Mouse (Mus musculus): ENCODE measurements at regions not wholly inside any gene's neighbourhood (a gene's known extent, or its start where the extent isn't known, plus 50 kb on each side); places are given as distances from the start of the nearest gene placed in this dataset.

GRCm38 (mm10) chr6:51168775-51169695 is 263.4 kb upstream of the Nfe2l3 start:
- DNase-seq = no peak

DNA sequence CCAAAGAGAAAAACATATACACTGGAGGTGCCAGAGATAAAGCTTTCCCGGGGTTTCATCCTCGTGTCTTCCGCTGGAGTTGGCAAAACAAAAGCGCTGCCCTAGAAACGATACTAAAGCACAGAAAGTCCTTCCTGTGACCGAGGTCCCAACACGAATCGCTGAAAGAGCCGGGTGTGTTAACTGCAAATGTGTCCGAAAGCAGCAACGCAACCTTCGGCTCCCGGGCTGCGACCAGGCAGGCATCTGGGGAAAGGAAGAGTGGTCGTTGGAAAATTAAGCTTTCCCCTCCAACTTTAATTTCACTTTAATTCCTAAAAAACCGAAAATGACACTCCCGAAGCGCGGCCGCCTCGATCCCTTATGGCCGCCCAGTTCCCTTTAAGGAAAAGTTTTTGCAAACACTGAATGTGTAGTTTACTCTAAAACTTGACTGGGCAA is 262.5 kb upstream of the Nfe2l3 start:
- no peak for DNase-seq

- peak; percentile 33 for DNase-seq
These were observed 262.1 kb upstream of the Nfe2l3 start for GRCm38 (mm10) chr6:51170414-51170813.

DNA sequence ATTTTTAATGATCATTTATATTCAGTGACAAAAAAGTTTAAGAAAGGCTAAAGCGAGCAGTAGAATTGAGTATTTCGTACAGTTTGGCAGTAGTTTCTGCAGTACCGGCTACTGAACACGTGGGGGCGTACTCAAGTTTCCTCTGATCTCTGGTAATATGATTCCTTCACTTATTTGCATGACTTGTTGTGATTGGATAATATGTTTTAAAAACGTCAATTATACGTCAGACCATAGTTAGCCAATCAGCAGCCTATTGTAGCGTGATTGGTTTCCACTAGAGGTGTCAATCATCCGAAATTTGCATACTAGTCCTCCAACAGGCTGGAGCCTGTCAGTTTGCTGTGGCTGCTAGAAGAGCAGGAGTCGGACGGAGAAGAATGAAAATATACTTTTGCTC is 261.6 kb upstream of the Nfe2l3 start:
- no peak for DNase-seq

DNA sequence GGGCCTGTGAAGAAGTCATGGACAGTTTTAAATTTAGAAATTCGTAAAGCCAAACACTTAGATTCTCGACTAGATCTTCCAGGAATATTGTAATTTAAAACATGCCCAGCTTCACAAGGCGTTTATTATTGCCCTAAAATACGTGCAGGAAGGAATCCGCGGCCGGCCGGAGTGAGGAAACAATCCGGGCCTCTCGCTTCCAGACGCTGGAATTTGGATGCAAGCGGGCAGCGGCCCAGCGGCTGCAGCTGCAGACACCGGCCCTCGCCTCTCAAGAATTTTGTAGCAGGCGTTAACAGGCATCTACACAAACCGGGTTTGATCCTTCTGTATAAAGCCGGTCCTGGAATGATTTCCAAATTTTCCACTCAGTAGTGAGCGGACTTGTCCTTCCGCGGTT is 260.7 kb upstream of the Nfe2l3 start:
- DNase-seq = peak; percentile 38

GRCm38 (mm10) chr6:51172331-51172791 is 260.1 kb upstream of the Nfe2l3 start:
- no peak for DNase-seq

DNA sequence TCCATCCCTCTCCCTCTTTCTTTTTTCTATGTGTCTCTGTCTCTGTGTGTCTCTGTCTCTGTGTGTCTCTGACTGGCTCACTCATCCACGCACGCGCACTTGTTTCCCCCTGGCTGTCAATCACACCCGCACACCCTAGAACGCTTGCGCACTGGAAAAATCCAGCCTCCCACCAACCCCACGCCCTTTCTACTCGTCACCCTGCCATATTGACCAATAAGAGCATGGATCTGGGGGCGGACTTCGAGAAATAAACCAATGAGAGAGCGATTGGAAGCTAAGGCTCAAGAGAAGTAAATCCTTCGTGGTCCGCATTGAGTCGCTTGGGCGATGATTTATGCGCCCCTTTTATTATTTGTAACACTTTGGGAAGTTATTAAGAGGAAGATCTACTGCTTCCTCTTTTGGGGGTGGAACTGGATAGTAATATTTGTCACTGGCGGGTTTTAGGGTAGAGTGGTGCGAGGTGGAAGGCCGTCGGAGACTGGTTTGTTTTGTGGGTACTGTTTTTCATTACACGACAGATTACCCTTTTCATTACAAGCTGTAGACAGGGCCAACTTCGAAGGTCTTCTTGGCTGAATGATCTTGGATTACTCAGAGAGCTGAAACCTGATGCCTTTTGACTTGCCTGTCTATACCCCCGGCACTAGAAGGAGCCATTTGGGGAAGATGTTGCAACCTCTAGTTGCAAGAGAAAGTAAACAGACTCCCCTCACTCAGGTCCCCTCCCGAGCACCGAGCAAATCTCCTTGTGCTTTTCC is 259.4 kb upstream of the Nfe2l3 start:
- DNase-seq = peak; percentile 60

DNA sequence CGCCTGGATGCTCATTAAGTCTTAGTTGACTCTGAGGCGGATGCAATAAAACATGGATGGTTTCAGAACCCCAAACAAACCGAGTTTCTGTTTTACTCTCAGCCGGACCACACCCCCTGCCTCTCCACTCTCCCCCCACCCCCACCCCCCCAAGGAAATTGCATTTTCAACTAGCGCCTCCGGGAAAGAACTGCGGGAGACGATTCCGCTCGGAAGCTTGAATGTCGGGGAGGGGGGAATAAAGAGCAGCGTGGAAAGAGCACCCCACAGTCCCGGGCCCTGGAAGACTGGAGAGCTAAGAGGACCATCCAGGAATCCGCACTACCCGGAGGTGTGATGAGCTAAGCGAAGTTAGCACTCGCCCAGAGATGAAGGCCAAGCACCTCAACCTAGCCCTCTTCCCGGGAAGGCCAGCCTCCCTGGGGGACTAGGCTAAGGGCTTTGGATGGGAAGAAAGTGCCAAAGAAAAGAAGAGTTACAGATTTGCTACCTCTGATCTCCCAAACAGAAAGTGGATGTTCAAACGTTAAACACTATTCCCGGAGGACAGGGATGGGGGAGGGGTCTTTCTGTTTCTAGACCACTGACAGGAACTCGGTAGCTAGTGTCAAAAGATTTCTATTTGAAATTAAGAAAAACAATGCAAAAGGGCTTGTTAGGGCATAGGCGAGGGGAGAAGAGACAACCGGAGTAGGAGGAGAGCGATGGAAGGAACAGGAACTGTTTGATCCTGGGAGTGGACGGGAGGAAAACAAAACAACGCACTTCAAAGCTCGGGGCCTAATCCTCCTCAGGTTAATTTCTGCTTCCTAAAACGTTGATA is 258.6 kb upstream of the Nfe2l3 start:
- DNase-seq = no peak

DNA sequence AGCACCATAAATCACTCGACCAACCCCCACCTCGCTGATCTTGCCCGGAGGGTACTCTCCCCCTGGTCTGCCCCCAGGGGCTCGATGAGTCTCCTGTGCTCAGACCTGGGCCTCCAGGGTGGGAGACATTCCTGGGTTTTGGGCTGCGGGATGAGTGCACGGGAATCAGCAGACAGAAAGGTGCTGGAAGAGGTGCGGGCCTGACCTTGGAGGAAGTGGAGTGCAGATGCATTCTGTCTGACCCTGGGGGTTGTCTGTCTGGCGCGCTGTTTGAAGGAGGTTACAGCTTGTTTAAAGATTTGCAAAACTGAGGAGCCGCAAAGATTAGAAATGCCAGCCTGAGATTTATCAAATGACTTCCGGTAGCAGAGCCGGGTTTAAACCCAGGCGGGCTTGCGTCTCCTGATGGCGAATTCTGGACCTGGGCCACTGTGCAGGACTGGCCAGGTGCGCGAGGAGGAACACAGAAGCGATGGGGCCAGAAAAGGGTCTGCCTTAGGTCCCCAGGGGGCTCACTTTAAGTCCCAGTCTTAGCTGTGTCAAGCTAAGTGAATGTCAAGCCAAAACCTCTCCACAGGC is 257.9 kb upstream of the Nfe2l3 start:
- no peak for DNase-seq

DNA sequence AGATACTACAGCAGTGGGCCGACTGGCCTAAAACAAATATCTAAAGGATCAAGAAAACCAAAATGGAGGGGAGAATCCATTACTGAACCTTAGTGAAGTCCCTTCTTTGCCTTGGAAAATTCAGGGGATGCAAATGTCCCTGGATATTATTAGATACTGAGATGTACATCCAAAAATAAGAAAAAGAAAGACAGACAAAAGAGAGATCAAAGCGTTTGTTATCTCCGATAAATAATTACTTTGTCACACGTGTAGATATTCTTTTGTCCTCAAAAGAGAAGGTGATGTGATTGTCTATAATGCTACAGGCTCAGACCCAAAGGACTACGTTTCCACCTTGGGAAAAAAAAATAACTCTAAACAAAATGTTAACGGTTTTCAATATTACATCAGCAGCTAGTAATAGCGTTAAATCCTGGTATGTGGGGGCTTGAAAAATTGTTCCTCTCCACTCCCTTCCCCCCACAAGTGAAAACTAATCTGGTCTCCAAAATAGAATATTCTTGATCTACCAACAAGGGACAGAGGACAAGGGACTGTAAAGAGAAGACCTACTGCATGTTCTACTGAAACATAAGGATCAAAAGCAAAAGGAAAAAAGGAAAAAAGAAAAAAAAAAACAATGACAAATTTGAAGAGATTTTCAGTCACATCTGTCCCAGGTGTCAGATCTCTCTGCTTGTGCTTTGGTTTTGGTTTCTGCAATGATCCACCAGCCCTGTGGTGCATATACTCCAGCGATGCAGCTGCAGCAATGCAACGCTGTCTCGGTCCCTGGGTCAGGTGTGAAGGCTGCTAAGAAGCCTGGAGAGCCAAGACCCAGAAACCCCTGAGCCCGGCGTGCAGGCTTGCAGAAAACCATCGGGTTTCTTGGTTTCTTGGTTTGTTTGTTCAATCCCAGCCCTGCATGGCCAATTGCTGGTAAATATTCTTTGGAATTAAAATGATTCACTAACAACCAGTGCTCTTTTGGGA is 256.6 kb upstream of the Nfe2l3 start:
- DNase-seq = no peak

GRCm38 (mm10) chr6:51176791-51177433 is 255.6 kb upstream of the Nfe2l3 start:
- no peak for DNase-seq

GRCm38 (mm10) chr6:51177701-51178060 is 254.8 kb upstream of the Nfe2l3 start:
- DNase-seq = no peak

DNA sequence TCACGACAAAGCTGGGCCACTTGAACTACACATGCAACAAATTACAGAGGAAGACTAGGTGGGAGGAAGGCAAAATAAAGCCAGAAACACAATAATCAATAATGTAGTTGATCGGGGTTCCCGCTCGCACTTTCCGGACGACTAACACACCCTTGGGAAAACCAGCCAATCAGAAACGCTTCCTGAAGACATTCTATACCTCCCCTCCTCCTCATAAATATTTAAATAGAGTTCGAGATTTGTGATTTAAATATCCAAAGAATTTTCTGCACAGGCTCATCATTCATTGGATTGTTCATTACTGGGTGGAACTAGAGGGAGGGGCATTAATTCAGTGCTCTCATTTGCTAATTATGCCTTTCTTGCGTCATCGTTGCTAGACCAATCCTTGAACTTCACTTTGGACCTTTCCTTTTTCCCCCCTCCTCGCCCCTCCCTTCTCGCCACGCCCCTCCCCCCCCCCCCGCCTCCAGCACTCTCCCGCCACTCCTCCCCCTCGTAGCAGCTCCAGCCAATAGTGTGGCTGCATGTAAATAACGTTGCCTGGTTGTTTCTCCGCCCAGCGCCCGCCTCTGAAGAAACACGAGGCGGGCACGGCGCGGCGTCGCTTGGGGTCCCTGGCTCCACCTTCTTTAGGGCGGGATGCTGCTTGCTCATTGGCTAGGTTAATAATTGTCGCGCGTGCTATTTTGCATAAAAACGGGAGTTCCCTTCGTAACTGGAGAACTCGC is 254.2 kb upstream of the Nfe2l3 start:
- peak; percentile 74 for DNase-seq

DNA sequence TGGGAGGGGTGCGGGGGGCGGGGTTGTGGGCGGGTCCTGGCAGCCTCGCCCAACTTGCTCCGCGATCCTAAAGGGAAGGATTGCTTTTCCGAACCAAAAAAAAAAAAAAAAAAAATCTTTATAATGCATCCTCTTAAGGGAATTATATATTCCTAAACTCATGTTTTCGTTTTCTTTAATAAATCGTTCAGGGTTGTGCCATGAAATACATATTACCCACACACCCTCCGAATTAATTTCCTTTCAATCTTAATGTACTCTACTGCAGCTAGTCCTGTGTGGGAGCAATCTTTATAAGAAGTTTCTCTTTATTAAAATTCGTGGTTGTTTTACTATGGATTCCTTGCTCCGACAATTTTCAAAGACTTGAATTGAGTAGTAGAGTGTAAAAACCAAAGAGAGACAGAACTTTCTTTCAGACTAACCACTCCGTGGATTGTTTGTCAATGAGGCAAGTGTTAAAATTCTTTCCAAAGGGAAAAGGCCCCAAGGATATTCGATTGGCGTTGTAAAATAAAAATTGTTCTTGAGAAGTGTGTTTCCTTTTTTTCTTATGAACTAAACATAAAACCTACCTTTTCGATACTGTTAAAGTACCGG is 253.6 kb upstream of the Nfe2l3 start:
- no peak for DNase-seq

DNA sequence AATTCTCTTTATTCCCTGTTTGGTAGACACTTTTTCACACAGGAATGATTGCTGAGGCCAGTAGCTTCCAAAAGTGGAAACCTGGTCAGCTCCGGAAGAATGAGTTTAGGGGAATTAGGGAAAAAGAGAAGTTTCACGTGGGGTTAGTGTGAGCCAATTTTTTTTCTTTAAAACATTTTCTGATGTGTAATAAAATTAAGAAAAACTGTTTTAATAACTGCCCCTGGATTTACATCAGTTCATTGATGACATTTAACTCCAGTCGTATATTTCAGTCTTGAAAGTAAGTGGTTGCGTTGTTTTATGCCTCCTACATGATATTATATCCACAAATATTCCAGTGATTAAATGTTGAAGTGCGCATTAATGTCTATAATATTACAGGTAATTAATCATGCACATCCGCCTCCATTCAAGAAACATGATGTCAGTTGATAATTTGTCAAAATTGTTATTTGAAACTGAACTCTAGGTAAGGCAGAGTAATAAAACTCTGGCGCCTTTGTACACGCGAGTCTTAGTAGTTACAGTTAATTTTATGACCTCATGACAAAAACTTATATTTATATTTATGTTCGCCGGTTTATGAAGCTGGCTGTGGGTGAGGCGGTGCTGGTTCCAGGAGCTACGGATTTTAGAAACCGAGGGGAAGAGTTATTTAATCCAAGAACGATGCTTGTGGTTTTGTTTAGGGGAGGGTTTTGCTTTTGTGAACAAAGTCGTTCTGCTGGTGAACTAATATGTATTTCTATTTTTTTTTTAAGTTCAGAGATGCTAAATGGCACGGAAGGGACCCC is 252.5 kb upstream of the Nfe2l3 start:
- no peak for DNase-seq

DNA sequence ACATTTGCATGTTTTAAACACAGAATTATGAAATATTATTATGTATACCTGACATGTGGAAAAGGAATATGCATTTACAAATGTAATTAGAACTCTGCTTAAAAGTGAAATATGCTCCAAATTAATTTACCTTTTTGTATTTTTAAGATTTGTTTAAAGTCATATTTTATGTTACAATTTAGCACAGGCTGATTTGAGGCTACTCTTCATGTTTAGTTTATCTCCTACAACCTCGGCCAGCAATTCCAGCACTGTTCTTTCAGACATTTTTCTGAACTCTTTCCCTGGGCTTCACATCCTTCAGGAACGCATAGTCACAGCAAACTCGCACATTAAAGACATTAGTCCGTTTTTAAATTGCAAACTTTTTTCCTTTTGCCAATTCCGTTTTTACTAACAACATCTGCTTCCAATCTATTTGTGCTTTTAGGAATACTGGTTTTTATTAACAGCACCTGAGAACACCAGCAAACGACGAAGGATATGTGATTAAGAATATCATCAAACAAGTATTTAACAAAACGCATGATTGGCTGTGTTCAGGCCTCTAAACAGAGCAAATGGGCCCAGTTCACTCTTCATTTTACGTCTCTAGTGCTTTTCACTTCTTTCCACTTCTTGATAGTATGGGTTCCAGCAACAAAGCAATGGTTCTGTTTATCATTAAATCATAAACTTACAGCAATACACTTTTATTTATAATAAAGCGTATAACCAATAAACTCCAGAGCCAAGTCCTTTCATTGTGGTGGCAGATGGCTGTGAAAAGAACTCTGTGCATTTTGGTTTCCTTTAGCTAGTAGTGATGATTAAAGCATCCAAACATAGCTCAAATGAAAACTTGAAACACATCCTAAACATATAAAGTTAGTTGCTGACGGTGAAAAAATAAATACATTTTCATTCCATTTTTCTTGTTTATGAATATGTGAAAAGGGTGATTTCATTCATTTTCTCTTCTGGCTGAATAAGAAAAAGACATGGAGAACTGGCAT is 251.3 kb upstream of the Nfe2l3 start:
- no peak for DNase-seq

DNA sequence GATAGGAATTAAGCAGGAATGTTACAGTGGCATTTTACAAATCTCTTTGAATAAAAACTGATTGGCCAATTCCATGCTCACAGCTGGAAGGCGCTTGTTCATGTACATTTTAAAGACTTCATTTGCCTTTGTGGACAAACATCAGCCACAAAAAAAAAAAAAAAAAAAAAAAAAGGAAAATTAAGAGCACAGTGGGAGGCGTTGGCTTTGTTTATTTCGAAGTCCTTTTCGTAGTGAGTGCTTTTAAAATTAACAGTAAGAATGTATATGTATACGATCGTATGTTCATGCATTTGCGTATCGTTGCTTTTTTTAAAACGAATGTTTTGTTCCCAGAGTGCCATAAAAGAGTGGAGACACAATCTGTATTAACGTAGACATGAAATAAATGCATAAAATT is 250.6 kb upstream of the Nfe2l3 start:
- DNase-seq = no peak
